Mouse (Mus musculus): ENCODE measurements at regions not wholly inside any gene's neighbourhood (a gene's known extent, or its start where the extent isn't known, plus 50 kb on each side); places are given as distances from the start of the nearest gene placed in this dataset.

DNA sequence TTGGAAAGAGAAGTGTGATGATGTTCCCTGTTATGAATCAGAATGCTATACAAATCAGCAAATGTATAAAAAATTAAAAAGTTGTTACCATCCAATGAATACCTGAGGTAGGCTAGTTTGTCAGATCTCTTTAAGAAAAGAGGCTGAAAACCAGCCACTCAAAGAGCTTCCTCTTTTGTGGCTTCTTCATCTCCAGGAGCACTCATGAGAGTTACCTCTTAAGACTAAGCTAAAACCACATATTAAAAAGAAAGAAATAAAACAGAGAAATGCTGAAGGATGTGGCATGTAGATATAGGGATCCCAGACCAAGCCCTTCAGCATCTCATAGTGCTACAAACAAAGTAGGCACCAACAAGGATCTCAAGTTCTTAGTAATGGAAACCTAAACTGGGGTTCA lies 890.9 kb upstream of the Acvr2a start:
- no peak for DNase-seq
- intact Hi-C loops (cut with DNase I): no loop called here

DNA sequence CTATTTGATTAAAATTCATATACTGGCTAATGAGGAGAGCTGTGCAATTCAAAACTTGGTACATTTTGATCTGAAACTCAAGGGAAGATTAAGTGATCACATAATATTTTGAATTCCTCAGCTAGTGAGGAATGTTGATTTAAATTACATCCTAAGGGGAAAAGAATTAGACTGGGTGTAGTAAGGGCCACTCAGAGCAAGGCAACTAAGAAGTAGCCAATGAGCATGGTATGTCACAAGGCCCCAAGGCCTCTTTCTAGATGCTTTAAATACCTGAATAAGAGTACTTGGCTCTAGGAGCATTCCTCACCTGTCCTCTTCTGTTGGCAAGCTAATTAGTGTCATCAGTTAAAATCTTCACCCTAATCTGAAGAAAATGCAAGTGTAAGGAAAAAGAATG lies 887.3 kb upstream of the Acvr2a start:
- no peak for DNase-seq
- intact Hi-C loops (cut with DNase I): no loop called here

DNA sequence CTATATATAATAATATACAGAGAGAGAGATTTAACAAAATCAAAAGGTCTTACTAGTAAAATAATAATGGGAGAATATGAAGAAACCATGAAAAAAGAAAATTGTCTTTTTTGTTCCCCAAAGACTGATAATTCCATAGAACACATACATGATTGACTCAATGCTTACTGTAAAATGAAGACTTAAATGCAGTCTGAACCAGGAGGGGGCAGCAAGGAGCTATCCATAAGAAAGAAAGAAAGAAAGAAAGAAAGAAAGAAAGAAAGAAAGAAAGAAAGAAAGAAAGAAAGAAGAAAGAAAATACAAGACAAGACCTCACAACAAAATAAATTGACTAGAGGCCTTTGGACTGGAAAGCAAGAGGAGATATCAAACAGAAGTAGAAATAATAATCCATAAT lies 868.8 kb upstream of the Acvr2a start:
- intact Hi-C loops (cut with DNase I): no loop called here
- peak in 1 of 2 experiments; percentile 11 for DNase-seq

DNA sequence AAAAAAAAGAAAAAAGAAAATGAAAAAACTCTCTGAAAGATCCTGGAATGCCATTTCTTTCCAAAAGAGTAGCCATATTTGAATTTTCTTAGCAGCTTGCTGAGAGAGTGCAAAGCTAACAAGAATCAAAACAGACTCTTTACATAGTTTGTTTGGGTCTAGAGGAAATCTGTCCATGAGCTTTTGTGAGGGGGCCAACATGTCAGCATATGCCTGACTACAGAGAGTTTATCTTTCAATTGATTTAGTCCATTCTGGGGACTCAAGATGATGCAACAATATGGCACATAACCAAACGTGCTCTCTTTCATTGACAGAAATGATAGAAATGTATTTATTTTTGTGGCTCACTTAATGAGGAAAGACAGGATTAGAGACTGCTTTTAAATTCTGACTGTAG lies 822.8 kb upstream of the Acvr2a start:
- intact Hi-C loops (cut with DNase I): no loop called here
- no peak for DNase-seq

DNA sequence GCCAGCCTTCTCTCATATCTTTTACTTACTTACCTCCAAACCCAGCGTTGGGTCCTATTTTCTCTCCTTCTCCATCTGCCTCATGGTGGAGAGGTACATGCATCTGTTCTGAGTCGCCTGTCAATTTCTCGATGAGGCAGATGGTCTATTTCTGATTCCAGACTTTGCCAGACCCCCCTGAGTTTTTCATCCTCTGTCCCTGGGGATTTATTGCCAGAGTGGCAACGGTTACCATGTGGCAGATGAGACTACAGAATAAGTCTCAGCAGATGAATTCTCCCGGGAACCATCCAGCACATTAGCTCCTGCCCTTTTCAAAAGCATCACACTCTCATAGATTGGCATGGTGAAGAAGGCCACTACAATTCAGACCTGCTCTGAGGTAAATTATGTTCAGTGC lies 819.7 kb upstream of the Acvr2a start:
- intact Hi-C loops (cut with DNase I): no loop called here
- no peak for DNase-seq

DNA sequence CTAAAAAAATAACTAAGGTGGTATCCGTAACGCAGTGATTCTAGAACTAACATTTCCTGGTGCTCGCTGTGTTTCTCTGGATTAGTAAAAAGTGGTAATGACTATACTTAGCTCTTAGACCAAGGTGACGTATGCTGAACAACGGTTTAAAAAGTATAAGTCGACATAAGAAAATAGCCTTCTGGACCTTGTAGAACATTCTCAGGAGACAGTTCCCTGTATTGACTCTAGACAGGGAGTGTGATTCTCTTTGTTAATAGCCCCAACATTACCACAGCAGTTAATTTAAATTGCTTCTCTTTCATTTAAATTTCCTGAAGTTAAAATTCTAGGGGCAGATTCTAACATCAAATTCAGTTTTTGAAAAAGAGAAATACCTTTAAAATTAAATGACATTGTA lies 812.7 kb upstream of the Acvr2a start:
- intact Hi-C loops (cut with DNase I): loop anchor here (2.0 kb wide), 1 partner anchor 814 kb away; the partner anchor contains the start of gene Acvr2a
- DNase-seq: no peak

DNA sequence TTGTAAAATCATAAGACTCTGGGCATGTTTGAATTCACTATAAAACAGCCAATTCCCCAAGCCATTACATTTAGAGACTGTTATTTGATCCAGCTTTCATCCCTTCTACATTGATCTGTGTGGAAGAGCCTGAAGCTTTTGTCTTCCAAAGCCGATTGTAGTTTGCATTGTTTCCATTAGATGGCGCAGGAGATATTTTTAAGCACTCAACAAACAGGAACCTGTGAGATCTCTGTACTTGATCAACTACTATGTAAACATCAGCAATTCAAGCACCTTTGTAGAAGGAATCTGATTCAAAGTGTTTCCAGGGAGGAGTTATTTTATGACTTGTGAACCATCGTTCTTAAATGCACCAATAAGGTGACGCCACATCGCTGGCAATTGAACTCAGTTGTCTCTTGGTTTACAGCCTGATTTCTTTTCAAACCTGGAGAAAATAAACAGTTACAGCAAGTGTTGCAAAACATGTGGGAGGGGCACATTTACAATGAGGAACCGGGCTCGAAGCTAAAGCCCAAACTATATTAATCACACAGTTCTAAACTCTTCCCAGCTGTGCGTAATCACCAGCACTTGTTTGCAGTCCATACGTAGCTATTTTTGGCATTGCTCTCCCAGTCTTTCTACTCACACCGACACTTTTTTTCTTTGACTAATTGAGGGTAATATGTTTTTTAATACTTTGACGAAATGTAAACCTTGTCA lies 812.0 kb upstream of the Acvr2a start:
- intact Hi-C loops (cut with DNase I): loop anchor here (2.0 kb wide), 2 partner anchors 813 to 883 kb away; partner anchors contain the start of gene Acvr2a

DNA sequence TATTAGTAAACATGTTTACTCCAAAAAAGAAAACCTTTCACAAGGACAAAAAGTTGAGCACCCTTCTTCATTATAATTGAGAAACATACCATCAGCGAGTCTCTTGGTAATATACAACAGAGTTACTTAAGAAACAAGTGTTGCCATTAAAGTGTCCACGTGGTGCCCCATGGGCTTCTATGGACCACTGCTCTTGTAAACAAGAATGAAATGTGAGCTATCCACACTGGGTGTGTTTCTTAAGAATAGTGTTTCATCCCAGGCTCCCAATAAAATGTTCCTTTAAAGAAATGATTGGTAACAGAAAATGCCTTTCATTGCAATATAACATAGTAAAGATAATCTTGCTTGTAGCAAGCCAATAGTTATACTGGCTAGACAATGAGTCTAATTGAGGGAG lies 803.6 kb upstream of the Acvr2a start:
- no peak for DNase-seq
- intact Hi-C loops (cut with DNase I): no loop called here

More for the DNA sequence above, 812.0 kb upstream of the Acvr2a start:
- DNase-seq: peak; percentile 5 to 60

DNA sequence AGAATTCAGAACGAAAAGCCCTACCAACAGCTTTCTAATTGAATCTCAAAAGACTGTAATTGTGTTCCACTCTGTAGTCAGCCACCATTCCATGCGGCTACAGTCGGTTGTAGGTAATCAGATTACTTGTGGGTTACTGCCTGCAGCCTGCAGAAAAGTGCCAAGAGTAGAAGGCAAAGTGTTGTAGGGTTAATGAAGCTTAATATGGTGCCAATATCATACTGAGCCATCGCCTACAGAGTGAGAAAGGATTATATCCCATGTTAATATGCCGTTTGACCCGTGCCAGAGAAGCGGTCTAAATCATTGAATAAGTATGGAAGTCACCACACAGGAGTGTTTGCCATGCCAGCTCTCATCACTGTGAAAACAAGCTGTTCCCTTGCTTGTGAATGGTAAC lies 786.4 kb upstream of the Acvr2a start:
- DNase-seq: no peak
- intact Hi-C loops (cut with DNase I): no loop called here

DNA sequence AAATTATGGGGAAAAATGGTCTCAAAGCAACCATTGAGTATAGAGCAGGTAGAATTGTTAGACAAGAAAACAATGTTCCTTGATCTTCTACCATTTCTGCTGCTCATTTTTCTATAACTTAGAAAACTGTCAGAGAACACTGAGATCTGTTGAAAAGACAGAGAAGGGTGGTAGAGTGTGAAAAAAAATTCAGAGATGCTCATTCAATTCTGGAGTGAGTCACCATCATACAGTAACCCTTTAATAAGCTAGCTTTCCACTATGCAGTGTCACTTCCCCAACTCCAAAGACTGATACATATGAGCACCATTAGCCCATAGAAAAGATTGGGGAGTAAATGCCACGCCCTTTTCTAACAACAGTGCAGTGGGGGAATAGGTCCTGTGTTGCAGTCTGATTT lies 752.5 kb upstream of the Acvr2a start:
- no peak for DNase-seq
- intact Hi-C loops (cut with DNase I): no loop called here

DNA sequence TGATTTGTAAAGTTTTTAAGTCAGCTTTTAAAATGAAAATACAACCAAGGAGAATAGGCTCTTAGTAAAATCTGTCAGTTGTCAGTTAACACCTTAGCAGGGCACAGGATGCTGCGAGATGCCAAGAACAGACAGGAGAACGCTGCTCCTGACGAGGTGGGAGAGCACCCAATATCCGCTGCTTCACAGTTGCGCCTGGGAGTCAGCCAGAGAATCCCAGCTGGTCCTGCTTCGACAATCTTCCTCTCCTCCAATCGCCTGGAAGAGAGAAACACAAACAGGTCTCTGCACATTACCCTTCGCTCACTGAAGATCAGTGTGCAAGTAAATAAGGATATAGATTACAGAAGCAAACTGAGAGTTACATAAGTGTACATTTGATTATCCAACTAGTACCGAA lies 750.5 kb upstream of the Acvr2a start:
- intact Hi-C loops (cut with DNase I): no loop called here
- no peak for DNase-seq

DNA sequence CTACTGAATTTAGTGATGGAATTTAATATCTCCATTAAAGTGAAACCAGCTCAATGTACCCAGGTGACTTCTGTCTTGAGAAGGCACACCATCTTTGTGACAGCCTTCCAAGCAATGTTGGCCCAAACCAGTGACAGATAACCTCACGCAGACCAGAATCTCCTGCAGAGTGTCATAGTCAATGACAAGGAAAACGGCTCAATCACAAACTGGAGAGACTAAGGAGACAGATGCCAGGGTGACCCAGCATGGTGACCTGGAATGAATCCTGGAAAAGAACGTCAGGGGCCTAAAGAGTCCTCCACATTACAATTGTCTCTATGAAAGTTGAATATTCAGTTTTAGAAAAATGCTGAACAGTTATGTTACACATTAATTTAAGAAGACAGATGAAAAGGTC lies 748.7 kb upstream of the Acvr2a start:
- no peak for DNase-seq
- intact Hi-C loops (cut with DNase I): no loop called here

DNA sequence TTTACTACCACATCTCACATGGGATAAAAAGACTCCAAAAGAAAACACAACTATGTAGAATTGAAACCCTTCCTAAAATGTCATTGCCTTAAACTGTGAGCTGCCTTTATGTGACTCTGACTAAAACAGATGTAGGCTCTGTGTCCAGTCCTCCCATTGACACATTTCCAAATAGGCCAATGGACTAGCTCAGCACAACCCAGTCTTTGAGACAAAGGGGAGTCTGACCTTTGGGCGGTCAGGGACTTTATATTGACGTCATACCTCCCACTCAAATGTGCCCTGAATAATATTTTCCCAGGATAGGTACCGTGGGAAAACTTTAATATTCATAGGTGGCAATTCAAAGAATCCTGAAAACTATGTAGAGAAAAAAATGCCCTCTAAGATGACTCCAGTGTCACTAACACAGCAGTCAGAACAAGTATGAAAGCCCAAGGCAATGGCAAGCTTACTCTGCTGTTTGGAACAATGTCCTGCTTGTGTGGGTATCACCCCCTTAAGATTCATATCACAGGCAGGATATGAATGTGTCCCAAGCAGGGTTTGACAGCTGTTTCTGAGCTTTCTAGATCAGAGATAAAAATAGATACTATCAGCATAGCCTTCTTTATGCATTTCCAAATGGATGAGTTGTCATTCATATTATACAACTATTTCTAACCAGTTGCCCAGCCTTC lies 731.6 kb upstream of the Acvr2a start:
- no peak for DNase-seq
- intact Hi-C loops (cut with DNase I): no loop called here

DNA sequence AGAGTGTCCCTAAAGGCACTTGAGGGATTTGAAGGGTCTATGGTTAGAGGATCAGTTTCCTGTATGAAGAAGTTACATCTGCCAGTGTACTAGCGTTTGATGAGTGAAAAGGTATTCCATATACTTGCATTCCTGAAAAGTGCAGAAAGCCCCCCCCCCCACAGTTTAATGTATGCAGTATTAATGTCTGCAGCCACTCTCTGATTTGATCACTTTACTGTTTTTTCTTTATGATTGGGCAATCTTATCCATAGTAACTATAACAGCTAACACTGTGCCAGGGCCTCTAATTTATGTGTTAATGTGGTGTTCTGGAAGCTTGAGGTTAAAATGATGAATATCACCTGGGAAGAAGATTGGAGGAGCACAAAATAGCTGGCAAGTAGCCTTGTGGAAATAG lies 715.6 kb upstream of the Acvr2a start:
- DNase-seq: no peak
- intact Hi-C loops (cut with DNase I): no loop called here

DNA sequence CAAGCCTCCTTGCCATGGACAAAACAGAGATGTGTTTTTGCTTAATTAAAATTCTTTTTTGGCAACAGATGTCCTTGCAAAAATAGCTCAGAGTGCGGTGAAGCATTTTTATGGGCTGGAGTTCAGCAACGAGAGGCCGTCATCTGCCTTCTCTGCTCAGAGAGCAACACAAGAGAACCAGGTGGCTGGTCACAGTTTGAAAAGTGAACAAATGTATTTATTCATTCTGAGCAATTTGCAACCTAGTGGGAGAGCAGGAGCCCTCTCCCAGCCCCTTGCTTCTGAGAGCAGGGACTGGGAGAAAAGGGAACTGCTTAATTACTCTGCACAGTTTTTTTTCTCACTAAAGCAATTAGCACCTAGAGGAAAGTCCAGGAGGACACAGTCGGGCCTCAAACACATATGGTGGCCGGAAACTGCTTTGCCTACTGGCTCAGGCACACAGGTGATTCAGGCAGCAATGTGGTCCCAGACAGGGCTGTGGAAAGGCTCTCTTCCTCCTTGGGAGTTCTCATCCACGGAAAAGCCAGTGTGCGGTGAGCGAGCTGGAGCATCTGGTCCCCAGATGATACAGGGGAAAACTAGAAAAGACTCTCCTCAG lies 714.9 kb upstream of the Acvr2a start:
- intact Hi-C loops (cut with DNase I): no loop called here

DNA sequence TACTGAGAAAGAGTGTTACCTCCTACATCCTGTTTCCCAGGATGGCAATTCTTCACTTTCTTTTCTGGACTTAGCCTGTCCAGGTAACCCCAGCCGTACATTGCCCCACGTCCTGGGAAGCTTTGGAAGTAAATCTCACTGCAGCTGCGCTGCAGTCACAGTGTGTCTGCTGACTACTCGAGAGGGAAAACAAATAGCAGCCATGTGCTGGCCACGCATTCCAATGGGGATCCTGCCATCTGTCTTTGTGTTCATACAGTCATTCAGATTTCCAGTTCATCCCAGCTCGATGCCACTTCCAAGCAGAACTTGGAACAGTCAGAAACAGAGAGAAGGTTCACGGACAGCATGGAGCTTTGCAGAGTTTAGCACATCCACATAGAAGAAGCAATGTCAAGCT lies 690.2 kb upstream of the Acvr2a start:
- intact Hi-C loops (cut with DNase I): no loop called here

More for the DNA sequence above, 714.9 kb upstream of the Acvr2a start:
- no peak for DNase-seq

DNA sequence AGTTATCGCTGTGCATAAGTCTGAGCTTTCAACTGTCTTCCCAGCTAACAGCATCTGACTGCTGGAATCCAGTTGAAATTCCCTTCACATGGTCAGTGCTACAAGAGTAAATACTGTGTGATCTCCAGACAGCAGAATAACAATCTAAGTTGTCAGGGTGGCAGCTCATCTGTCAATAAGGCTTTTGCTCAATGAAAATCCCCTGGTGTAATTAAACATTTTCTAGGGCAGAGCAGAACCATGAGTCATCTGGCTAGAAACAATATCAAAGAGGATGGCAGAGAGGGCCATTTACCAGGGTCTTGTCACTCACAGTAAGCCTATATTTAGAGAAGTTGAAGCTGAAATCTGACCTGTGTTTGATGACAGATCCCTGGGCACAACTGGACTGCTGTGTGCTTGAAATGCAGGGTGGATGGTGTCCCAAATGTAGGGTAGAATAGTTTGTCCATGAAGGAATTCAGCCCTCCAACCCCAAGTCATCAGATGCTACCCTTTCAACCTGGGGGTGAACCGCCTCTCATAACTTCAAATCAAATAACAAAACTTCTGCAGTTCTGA lies 675.8 kb upstream of the Acvr2a start:
- intact Hi-C loops (cut with DNase I): no loop called here

More for the DNA sequence above, 690.2 kb upstream of the Acvr2a start:
- no peak for DNase-seq

DNA sequence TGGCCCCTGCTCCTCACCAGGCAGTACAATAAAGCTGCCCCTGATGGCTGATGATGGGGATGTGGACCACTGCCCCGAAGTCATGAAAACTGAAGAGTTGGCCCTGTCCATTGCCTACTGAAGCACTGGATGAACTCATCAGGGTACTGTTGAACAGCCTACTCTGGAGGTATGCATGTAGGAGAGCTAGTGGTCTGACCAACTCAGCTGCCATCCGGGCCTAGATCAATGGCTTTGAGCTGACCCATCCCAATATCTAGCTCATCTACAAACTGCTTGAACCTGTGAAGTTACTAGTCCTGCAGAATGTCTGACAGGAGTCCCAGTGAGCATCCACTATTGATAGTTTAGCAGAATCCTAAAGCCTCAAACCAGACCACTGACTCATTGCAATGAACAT lies 672.6 kb upstream of the Acvr2a start:
- intact Hi-C loops (cut with DNase I): no loop called here

More for the DNA sequence above, 675.8 kb upstream of the Acvr2a start:
- no peak for DNase-seq

DNA sequence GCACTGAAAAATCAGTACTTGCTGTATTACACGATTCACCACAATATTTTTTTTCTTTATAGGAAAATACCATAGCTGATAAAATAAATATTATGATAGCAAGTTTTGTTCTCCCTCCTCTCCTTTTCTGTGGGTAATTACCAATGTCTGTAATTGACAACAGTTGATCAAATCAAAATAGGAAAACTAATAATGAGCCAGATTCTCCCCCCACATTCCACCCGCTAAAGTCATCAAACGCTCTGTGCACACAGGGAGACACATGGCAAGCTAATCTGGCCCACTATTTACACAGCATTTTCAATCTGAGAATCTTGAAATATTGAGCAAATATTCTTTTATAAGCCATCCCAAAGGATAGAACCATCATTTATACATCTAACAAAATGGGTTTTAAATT lies 659.2 kb upstream of the Acvr2a start:
- DNase-seq: no peak
- intact Hi-C loops (cut with DNase I): no loop called here

More for the DNA sequence above, 672.6 kb upstream of the Acvr2a start:
- no peak for DNase-seq

DNA sequence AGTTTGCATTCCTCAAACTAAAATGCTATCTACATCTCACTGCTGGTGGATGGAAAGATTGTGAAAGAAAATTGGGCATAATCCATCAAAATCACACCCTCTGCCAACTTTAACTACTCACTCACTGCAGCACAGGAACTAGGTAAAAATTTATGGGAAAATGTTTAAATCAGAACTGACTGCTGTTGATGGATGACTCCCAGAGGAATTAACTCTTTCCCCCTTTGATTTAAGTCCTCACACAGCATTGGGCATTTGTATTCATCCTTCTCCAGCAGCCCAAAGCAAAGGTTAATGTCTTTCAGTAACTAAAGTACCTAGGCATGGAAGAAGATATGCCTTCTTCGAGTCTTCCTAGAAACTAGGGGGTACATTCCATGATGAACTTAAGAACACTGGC lies 641.3 kb upstream of the Acvr2a start:
- intact Hi-C loops (cut with DNase I): no loop called here
- no peak for DNase-seq

DNA sequence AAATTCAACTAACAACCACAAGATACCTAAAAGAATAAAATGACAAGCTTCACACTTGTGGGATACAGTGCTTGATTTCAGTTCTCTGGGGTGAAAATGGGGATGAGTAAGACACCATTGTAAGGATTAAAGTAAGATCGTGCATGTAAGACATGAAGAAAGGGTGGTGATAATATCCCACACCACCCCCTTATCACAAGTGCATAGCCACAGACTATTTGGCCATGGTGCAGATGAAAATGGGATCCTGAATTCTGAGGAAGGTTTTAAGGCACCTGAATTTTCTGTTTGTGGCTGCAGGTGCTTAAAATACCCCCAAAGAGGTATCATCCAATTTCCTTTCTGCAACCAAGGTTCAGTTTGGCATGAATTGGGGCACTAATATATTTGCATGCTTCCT lies 627.7 kb upstream of the Acvr2a start:
- DNase-seq: no peak
- intact Hi-C loops (cut with DNase I): no loop called here

Measured in heart, postnatal 14 days (tissue).